Mouse (Mus musculus) lung, embryonic 15.5 days (tissue): ENCODE data around the gene Pga5. TPM values are rescaled to one million over a fixed set of nuclear protein-coding genes. Genes with fewer than 3 reads are reported as not detected.

Source experiments
- ATAC-seq: fragments of 200-750 bp; cut with Nextera tagmentation; 2 replicates; pipeline ENCODE4 v1.8.0; 2017; ENCODE audit warnings: moderate number of reproducible peaks, borderline replicate concordance; ENCODE audit not compliant: low FRiP score, low TSS enrichment; ENCODE audit errors: extremely low read depth
- H3K27ac ChIP-seq: fragments of 300-500 bp; sonication (generic); 2 replicates; pipeline ENCODE4 v1.5.1; 2015; ENCODE audit warnings: moderate library complexity, mild to moderate bottlenecking, inconsistent platforms
- H3K27me3 ChIP-seq: fragments of 300-500 bp; sonication (generic); 2 replicates; pipeline ENCODE4 v1.6.1; 2015; ENCODE audit warnings: inconsistent platforms
- H3K36me3 ChIP-seq: fragments of 300-500 bp; sonication (generic); 2 replicates; pipeline ENCODE4 v1.6.1; 2015; ENCODE audit warnings: inconsistent platforms
- H3K4me1 ChIP-seq: fragments of 300-500 bp; sonication (generic); 2 replicates; pipeline ENCODE4 v1.6.1; 2015; ENCODE audit warnings: inconsistent platforms
- H3K4me2 ChIP-seq: fragments of 300-500 bp; sonication (generic); 2 replicates; pipeline ENCODE4 v1.6.1; 2015; ENCODE audit warnings: inconsistent platforms, mild to moderate bottlenecking, moderate library complexity
- H3K4me3 ChIP-seq: fragments of 300-500 bp; sonication (generic); 2 replicates; pipeline ENCODE4 v1.5.1; 2015; ENCODE audit warnings: mild to moderate bottlenecking, inconsistent platforms
- H3K9ac ChIP-seq: fragments of 300-500 bp; sonication (generic); 2 replicates; pipeline ENCODE4 v1.6.1; 2015; ENCODE audit warnings: inconsistent platforms
- H3K9me3 ChIP-seq: fragments of 300-500 bp; sonication (generic); 2 replicates; pipeline ENCODE4 v1.6.1; 2016; ENCODE audit warnings: inconsistent platforms
- WGBS: fragments of 180-500 bp; shearing (Covaris S2); methylation state at CpG from one replicate; pipeline ENCODE4 v1.1.7; 2015; 5-methylcytosine and 5-hydroxymethylcytosine counted together
- polyA plus RNA-seq: library from polyadenylated mRNA; unstranded; fragments of >200 nt; fragmentation: Nextera tagmentation; extraction: Ambion mirVana; gene quantifications from 2 replicates; pipeline ENCODE4 v1.2.1, GENCODE M21; 2015

Gene Pga5
- polyA plus RNA-seq, 1 experiment from 2014 or later: not detected

GRCm38 (mm10) chr19:10688537-10689352 lies 10.9 kb upstream of the Pga5 start, which contains the start of gene Vps37c:
Gene Vps37c, plus strand, starts transcription at chr19:10688735.
- Histone ChIP-seq H3K36me3 (no peaks in the 10 kb centered on the region), H3K9me3 (no peaks in the 10 kb centered on the region), H3K27ac (peak within 1 kb of the TSS; percentile 98), H3K4me2 (peak within 1 kb of the TSS; percentile 68), H3K4me1 (peaks cover 24% of the 10 kb centered on the region), H3K4me3 (peak within 1 kb of the TSS; percentile 90), H3K9ac (peak within 1 kb of the TSS; percentile 88), H3K27me3 (no peaks in the 10 kb centered on the region)
- under 1% methylated on average over 63 of the region's 74 CpGs for WGBS
- ATAC-seq: peak; percentile 94

GRCm38 (mm10) chr19:10685727-10686126 lies 7.9 kb upstream of the Pga5 start:
- WGBS: 59% methylated on average over 2 of the region's 2 CpGs
- no peaks in the 10 kb centered on the region for H3K27me3 ChIP-seq
- no peak for ATAC-seq
- H3K9me3 ChIP-seq: no peaks in the 10 kb centered on the region
- H3K9ac ChIP-seq: no peak overlapping the region
- H3K4me2 ChIP-seq: no peak overlapping the region
- no peak overlapping the region for H3K27ac ChIP-seq
- no peak overlapping the region for H3K4me3 ChIP-seq
- H3K36me3 ChIP-seq: no peaks in the 10 kb centered on the region
- peaks cover 22% of the 10 kb centered on the region for H3K4me1 ChIP-seq

GRCm38 (mm10) chr19:10685081-10685480 lies 7.2 kb upstream of the Pga5 start:
- H3K9me3 ChIP-seq: no peaks in the 10 kb centered on the region
- no peak overlapping the region for H3K27ac ChIP-seq
- no peak overlapping the region for H3K4me3 ChIP-seq
- H3K9ac ChIP-seq: no peak overlapping the region
- H3K4me2 ChIP-seq: no peak overlapping the region
- no peaks in the 10 kb centered on the region for H3K36me3 ChIP-seq
- no peaks in the 10 kb centered on the region for H3K27me3 ChIP-seq
- H3K4me1 ChIP-seq: peaks cover 15% of the 10 kb centered on the region
- ATAC-seq: no peak
- WGBS: 88% methylated on average over 9 of the region's 9 CpGs

- Histone ChIP-seq H3K27ac (no peak overlapping the region), H3K9me3 (no peaks in the 10 kb centered on the region), H3K4me2 (no peak overlapping the region), H3K27me3 (no peaks in the 10 kb centered on the region), H3K36me3 (no peaks in the 10 kb centered on the region), H3K4me3 (no peak overlapping the region), H3K4me1 (no peaks in the 10 kb centered on the region), H3K9ac (no peak overlapping the region)
- WGBS: 55% methylated on average over 4 of the region's 4 CpGs
- no peak for ATAC-seq
These were observed 3.7 kb upstream of the Pga5 start for GRCm38 (mm10) chr19:10681571-10681970.

GRCm38 (mm10) chr19:10678772-10679067 lies 849 bp upstream of the Pga5 start:
- 74% methylated on average over 1 of the region's 1 CpGs for WGBS
- H3K4me2 ChIP-seq: no peak overlapping the region
- H3K9me3 ChIP-seq: no peaks in the 10 kb centered on the region
- no peak for ATAC-seq
- H3K27ac ChIP-seq: no peak overlapping the region
- H3K4me3 ChIP-seq: no peak overlapping the region
- H3K36me3 ChIP-seq: no peaks in the 10 kb centered on the region
- H3K9ac ChIP-seq: no peak overlapping the region
- no peaks in the 10 kb centered on the region for H3K4me1 ChIP-seq
- no peaks in the 10 kb centered on the region for H3K27me3 ChIP-seq

GRCm38 (mm10) chr19:10676656-10677055 lies 1.2 kb downstream of the Pga5 start:
- H3K9ac ChIP-seq: no peak overlapping the region
- no peaks in the 10 kb centered on the region for H3K9me3 ChIP-seq
- WGBS: 75% methylated on average over 16 of the region's 16 CpGs
- ATAC-seq: no peak
- H3K27ac ChIP-seq: no peak overlapping the region
- H3K4me1 ChIP-seq: no peaks in the 10 kb centered on the region
- H3K36me3 ChIP-seq: no peaks in the 10 kb centered on the region
- H3K4me2 ChIP-seq: no peak overlapping the region
- no peaks in the 10 kb centered on the region for H3K27me3 ChIP-seq
- no peak overlapping the region for H3K4me3 ChIP-seq

GRCm38 (mm10) chr19:10673275-10673674 lies 4.6 kb downstream of the Pga5 start:
- no peaks in the 10 kb centered on the region for H3K36me3 ChIP-seq

GRCm38 (mm10) chr19:10671854-10672417 lies 5.9 kb downstream of the Pga5 start:
- Histone ChIP-seq H3K4me3 (no peak overlapping the region), H3K9me3 (no peaks in the 10 kb centered on the region), H3K27me3 (no peaks in the 10 kb centered on the region), H3K4me1 (no peaks in the 10 kb centered on the region), H3K36me3 (no peaks in the 10 kb centered on the region), H3K4me2 (no peak overlapping the region), H3K27ac (no peak overlapping the region), H3K9ac (no peak overlapping the region)
- ATAC-seq: no peak
- 61% methylated on average over 9 of the region's 9 CpGs for WGBS

More at GRCm38 (mm10) chr19:10673275-10673674, 4.6 kb downstream of the Pga5 start:
- no peak overlapping the region for H3K9ac ChIP-seq
- no peak overlapping the region for H3K4me2 ChIP-seq
- H3K4me3 ChIP-seq: no peak overlapping the region
- no peak for ATAC-seq
- no peaks in the 10 kb centered on the region for H3K27me3 ChIP-seq
- H3K9me3 ChIP-seq: no peaks in the 10 kb centered on the region
- WGBS: 61% methylated on average over 1 of the region's 1 CpGs
- no peaks in the 10 kb centered on the region for H3K4me1 ChIP-seq
- H3K27ac ChIP-seq: no peak overlapping the region

GRCm38 (mm10) chr19:10671319-10671718 lies 6.6 kb downstream of the Pga5 start:
- ATAC-seq: no peak
- Histone ChIP-seq H3K27me3 (no peaks in the 10 kb centered on the region), H3K4me3 (no peak overlapping the region), H3K4me1 (no peaks in the 10 kb centered on the region), H3K9me3 (no peaks in the 10 kb centered on the region), H3K4me2 (no peak overlapping the region), H3K36me3 (no peaks in the 10 kb centered on the region), H3K9ac (no peak overlapping the region), H3K27ac (no peak overlapping the region)
- 73% methylated on average over 4 of the region's 4 CpGs for WGBS

- Histone ChIP-seq H3K9me3 (no peaks in the 10 kb centered on the region), H3K4me2 (no peak overlapping the region), H3K4me1 (no peaks in the 10 kb centered on the region), H3K9ac (no peak overlapping the region), H3K27me3 (no peaks in the 10 kb centered on the region), H3K36me3 (no peaks in the 10 kb centered on the region), H3K27ac (no peak overlapping the region), H3K4me3 (no peak overlapping the region)
- 12% methylated on average over 2 of the region's 2 CpGs for WGBS
- ATAC-seq: no peak
These were observed 12.4 kb downstream of the Pga5 start for GRCm38 (mm10) chr19:10665499-10665898.

- Histone ChIP-seq H3K4me1 (no peaks in the 10 kb centered on the region), H3K4me2 (no peak overlapping the region), H3K9ac (no peak overlapping the region), H3K9me3 (no peaks in the 10 kb centered on the region), H3K4me3 (no peak overlapping the region), H3K27ac (no peak overlapping the region), H3K36me3 (no peaks in the 10 kb centered on the region), H3K27me3 (no peaks in the 10 kb centered on the region)
- ATAC-seq: no peak
- 53% methylated on average over 3 of the region's 3 CpGs for WGBS
These were observed 12.8 kb downstream of the Pga5 start for GRCm38 (mm10) chr19:10665093-10665492.

- Histone ChIP-seq H3K9ac (no peak overlapping the region), H3K4me1 (no peaks in the 10 kb centered on the region), H3K27me3 (no peaks in the 10 kb centered on the region), H3K4me3 (no peak overlapping the region), H3K9me3 (no peaks in the 10 kb centered on the region), H3K27ac (no peak overlapping the region), H3K36me3 (no peaks in the 10 kb centered on the region), H3K4me2 (no peak overlapping the region)
- 75% methylated on average over 3 of the region's 3 CpGs for WGBS
- ATAC-seq: no peak
These were observed 15.2 kb downstream of the Pga5 start for GRCm38 (mm10) chr19:10662665-10663064.
